Mouse (Mus musculus) cerebellum, postnatal 25 days (tissue): ENCODE measurements around the gene Eef1a2.

Experiments used
- DNase-seq, 2 experiments: peaks; one replicate each; pipeline ENCODE4 v3.0.0; 2021; ENCODE audit warnings: mixed read lengths in 2 of 2

Eef1a2 gene

DNA sequence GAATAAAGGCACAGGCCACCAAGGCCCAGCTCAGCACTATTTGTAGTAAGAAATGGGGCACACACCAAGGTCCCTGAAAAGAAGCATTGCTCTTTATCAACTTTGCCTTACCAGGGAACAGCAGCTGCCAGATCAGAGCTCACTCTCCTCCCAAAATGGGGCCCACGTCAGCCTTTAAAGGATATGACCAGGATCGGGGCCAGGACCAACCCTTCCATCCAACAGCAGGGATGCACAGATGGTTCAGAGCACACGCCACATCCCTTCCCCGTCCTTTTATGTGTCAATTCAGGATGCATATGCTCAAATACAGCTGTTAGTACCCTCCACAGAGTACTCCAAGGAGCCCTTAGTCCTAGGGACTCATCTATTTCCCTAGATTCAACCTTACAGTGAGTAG is 26.6 kb downstream of the Eef1a2 start:
- DNase-seq: no peak

DNA sequence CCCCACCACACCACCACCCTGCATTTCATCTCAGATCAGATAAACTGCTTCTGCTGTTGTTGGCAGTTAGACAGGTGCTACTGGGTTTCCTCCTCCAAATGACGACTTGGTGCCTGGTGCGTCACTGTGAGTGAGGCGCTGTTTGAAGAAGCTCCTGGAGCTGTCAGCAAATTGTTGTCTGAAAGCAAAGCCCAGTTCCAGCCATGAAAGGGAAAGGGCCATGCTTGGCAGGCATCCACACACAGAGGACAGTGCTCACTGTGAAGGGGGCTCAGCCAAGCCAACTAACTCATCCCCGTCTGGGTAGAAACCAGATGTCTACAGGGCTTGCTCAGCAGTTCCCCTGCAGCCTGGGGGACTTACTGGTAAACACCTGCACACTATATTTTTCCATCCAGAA is 27.9 kb downstream of the Eef1a2 start:
- peak in 1 of 2 experiments; percentile 53 for DNase-seq

DNA sequence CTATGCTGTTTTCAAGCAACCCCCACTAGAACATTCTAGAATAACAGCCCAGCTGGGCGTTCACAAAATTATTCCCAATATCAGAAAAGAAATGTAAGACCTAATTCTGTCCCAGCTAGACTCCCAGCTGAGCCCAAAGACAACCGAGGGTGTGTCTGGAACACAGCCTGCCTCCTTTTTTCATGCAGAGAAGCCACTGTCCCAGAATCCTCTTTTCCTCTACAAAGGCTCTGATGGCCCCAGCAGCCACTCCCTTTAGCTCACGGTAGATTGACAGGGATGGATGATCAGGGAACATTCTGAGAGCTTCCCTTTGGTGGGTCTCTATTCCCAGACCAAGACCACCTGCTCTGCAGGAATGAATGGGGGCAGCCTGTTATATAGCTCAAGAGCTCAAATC is 29.0 kb downstream of the Eef1a2 start:
- no peak for DNase-seq

DNA sequence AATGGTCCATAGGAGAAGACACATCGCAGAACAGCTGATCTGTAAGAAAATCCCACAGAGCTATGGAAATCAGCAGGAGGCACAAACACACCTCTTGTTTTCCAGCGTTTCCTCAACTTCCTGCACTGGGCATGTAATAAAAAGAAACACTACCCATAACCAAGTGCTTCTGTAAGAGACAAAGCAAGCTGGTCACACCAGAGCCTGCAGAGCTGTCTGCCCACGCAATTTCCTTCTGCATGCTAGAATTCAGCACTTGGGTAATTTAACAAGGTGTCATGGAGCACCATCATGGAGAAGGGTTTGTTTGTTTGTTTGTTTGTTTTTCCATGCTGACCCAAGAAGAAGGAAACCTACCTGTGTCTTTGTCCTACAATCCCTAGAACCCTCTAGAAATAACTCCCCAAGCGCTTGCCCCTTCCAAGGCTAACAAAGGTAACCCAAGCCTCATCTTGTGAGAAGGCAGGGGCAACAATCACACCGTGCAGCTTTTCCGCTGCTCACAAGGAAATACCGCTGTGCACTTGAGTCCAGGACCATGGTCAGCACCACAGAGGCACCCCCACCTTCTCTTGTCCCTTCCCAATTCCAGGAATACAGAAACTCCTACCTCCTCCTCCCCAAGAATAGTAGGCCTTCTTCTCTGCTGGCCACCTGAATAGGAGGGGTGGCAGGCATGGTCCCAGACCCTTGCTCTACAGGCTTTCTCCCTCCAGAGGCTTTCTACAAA is 30.9 kb downstream of the Eef1a2 start:
- no peak for DNase-seq

DNA sequence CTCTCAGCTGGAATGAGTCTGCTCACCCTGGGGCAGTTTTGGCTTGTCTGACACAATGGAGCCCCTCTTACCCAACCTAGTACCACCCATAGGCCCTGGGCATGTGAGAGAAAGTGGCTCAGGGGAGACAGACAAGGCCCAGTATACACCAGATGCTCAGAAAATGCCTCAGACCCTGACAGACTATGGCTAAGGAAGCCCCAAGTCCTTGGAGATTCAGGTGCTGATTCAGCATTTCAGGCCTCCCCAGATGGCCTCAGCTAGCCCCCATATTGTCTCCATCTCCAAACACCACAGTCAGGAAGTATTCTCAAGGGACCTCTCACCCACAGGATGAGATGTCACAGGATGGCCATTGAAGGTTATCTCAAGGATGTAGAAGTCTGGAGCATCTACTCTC is 34.2 kb downstream of the Eef1a2 start:
- DNase-seq: no peak

DNA sequence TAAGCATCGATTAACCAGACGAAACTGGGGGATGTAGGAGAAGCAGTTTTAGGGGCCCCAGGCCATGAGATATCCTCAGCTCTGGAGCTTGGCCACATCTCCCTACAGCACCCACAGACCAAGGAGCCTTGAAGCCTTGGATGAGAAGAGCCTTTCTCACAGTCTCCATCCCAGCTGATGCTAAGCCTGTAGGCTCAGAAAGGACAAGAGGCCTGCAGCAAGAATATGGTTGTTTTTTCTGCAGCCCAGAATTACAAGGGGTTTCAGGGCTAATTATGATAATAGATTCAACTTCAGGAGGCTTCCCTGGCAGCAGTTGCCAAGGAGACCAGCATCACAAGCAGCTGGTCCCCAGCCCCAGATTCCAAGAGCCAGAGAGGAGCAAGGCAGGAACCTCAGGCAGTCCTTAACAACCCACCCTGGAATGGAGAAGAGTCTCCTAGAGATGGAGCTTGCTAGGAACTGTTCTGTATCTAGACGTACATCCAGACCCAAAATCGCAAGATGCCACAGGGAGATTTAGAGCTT is 35.8 kb downstream of the Eef1a2 start:
- DNase-seq: no peak

DNA sequence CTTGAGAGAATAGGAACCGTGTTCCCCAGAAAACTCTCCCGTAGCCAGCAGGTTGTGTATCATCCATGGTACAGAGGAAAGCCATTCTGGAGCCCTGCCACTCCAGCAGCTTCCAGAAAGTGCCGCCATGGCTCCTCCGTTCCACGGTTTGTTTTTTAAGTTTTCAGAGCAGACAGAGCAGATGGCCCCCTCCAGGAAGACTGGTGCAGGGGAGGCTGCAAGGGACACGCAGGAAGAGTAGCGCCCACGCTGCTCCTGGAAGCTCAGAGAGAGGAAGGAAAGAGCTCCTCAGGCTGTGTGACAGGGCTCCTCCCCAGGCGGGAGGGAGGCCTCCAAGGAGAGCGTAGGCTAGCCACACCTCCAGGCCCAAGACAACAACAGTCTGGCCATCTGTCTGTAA is 36.9 kb downstream of the Eef1a2 start:
- DNase-seq: peak; percentile 78 to 80

DNA sequence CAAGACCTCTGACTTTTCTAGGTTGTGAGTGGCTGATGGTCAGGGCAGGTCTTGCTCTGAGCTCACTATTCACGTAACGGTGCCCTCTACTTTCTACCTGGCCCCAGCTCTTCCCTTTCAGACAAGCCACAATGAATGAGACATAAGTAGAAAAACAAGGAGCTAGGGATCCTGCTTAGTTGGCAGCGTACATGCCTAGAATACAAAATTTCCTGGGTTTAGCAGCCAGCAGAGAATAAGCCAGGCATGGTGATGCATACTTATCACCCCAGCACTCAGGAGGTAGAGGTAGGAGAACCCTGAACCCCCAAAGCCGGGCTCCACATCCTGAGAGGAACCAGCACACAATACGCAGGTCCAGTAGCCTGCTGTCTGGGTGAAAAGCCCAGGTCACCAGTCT is 40.4 kb downstream of the Eef1a2 start:
- DNase-seq: no peak

DNA sequence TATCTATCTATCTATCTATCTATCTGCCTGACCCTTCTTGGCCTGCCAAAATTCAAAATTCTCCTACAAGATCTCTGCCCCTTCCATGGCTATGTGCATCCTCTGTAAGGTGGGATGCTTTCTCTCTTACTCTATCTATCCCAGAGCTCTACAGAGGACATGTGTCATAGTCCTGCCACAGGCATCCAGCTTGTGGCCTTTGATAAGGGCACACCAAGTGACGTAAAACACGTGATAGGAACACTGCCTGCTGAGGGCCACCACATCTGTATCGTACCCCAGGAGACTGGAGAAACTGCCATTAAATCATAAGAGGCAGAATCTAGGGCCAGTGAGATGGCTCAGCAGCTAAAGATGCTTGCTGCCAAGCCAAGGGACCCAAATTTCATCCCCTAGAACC is 41.4 kb downstream of the Eef1a2 start:
- DNase-seq: no peak

DNA sequence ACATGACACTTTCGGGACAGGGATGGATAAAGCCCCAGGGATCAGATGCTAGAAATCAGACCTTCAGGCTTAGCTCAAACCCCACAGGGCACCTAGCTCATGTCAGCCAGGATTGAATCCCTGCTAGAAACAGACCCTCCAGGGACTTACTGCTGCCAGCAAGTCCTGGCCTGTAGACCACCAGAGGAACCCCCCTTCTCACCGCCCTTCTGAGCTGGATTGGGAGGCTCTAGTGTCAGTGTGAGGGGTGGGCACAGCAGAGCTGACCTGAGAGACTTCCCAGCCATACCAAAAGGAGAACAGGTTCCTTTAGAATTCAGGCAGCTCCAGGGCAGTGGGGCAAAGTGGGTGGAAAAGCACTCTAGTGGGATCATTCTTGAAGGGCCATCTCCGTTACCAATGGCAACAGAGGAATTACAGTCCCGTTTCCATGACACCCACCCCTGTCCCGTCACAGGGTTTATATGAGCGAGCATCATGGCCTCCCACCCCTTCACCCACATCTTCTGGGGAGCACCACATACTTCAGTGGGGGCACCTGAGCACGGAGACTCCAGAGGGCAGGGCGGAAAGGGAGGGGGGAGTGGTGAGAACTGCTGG is 43.0 kb downstream of the Eef1a2 start:
- no peak for DNase-seq

DNA sequence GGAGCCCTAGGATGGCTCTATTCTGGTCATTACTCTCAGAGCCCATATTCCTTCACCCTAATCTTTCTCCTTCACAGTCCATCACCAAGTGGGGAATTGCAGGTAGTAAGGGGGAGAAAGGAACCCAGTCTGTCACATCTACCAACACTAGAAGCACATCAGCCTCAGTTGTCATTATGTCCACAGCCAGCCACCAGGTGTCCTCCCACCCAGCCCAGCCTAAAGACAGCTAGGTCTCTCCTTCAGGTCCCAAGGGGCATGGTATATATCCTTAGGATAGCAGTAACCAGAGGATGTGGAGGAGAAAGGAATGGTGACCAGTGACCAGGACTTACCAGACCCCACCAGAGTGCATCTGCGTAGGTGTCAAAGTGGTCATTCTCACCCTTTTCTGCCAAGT is 45.1 kb downstream of the Eef1a2 start:
- no peak for DNase-seq

DNA sequence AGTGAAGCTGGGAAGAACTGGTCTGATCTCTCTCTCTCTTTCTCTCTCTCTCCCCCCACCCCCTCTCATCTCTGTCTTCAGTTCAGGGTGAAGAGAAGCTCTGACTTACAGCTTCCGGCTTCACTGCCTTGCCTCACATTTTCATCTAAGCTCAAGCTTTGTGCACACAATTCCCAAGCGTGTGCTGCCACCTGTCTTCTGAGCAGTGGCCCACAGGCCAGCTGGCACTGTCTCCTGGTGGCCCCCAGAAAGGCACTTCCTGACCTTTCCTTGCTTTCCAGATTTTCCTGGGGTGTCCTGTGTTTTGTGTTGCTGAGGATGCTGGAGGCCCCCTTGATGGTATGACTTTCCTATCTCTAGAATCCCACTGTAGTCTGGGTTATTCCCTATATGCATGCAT is 52.7 kb downstream of the Eef1a2 start:
- DNase-seq: peak; percentile 59 to 68

DNA sequence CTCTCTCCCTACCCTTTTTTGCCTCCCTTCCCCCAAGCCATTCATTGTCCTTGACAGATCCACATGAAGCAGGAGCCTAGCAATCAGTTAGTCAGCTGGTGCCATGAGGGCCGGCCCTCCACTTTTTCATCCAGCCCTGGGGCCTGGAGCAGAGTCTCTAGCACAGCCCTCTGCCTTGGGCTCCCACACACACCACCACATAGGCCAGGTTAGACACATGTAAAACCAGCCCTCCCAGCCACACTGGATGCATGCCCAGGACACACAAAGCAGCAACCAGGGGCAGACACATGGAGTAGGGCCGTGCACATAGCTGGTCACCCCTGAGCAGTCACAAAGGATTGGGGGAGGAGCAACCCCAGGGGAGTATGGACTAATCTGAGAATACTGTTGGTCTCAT is 54.7 kb downstream of the Eef1a2 start:
- no peak for DNase-seq

DNA sequence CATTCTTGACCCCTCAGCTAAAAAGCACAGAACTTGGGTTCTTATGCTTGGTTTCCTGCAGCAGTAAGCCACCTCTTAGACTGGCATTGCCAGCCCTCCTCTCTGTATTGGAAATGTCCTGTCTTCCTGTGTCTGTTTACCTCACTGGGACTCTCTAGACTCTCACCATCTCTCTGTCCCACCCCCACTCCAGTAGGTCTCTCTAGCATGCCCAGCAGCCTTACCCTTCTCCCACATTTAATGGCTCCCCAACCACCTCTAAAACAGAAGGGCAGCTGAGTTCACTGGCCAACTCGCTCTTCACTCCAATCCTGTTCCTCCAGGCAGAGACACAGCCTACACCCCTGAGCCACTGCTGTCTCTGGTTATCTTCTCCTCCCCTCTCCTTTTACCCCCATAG is 55.2 kb downstream of the Eef1a2 start:
- no peak for DNase-seq

DNA sequence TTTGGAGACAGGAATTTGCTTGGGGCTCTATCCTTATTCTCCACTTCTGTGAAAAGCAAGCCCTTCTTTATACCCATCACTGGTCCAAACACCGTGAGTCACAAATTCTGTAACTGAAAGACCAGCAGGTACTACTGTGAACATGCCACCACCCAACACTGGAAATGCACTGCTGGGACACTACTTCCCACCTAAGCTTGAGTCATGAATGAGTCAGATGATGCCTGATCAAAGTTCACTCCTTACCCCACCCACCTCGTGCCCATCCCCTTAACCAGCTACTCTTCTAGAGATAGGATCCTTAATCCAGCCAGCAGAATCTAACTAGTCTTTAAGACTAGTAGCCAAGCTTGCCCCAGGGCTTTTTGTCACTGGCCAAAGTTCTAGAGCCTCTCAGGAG is 56.7 kb downstream of the Eef1a2 start:
- DNase-seq: no peak
